Mouse (Mus musculus) forebrain, embryonic 10.5 days (tissue): ENCODE measurements around the gene 4930558C23Rik. TPM values are rescaled to one million over a fixed set of nuclear protein-coding genes. Genes with fewer than 3 reads are reported as not detected.
A peak's percentile ranks its signal among the peaks of the same experiment; 100 is the strongest.
"Not testable (repeated sequence)": the region's sequence is repeated elsewhere in the genome, so short reads cannot be mapped to it uniquely, and the experiment has no call there.

Experiments used
- DNase-seq: peaks from one replicate; pipeline ENCODE4 v3.0.0-alpha.2; 2017; ENCODE audit warnings: low spot score; ENCODE audit errors: extremely low spot score
- H3K27ac ChIP-seq: fragments of 300-500 bp; sonication (generic); 2 replicates; pipeline ENCODE4 v1.5.1; 2016; ENCODE audit warnings: mild to moderate bottlenecking
- H3K27me3 ChIP-seq: fragments of 300-500 bp; sonication (generic); 2 replicates; pipeline ENCODE4 v1.6.1; 2016; ENCODE audit warnings: mild to moderate bottlenecking; ENCODE audit not compliant: poor library complexity, severe bottlenecking
- H3K36me3 ChIP-seq: fragments of 300-500 bp; sonication (generic); replicated peaks from 2 replicates; pipeline ENCODE4 v1.6.1; 2016; ENCODE audit warnings: mild to moderate bottlenecking, moderate library complexity
- H3K4me1 ChIP-seq: fragments of 300-500 bp; sonication (generic); 2 replicates; pipeline ENCODE4 v1.6.1; 2016
- H3K4me3 ChIP-seq: fragments of 300-500 bp; sonication (generic); 2 replicates; pipeline ENCODE4 v1.5.1; 2016; ENCODE audit warnings: mild to moderate bottlenecking, moderate library complexity
- H3K9me3 ChIP-seq: fragments of 300-500 bp; sonication (generic); 2 replicates; pipeline ENCODE4 v1.6.1; 2016; ENCODE audit warnings: mild to moderate bottlenecking, moderate library complexity
- WGBS: fragments of 180-500 bp; shearing (Covaris S2); methylation state at CpG from one replicate; pipeline ENCODE4 v1.1.7; 2016; 5-methylcytosine and 5-hydroxymethylcytosine counted together
- polyA plus RNA-seq: library from polyadenylated mRNA; unstranded; fragments of >200 nt; fragmentation: Nextera tagmentation; extraction: Ambion mirVana; gene quantifications from 2 replicates; pipeline ENCODE4 v1.2.1, GENCODE M21; 2016

4930558C23Rik gene
- polyA plus RNA-seq = not detected in 2 replicates

DNA sequence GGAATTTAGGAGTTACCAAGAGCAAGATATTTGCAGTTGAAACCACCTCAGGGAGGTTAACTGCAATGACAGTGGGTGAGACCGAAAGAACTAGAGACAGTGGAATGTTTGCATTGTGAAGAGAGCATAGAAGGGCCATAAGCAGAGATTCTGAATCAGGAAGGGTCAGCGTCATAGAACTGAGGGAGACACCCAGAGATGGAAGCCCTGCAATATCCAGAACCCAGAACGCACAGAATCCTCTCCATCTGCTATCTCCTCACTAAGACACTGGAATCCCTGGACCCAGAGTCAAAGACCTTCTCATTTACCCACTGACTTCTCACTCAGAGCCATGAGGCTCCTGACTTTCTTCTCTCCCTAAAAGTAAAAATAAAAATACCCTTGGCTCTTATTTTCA lies at the start of gene 4930558C23Rik:
4930558C23Rik (minus strand) TSS at position 101 of the 400 bp plus-strand sequence.
- H3K27me3 ChIP-seq = no peaks in the 10 kb centered on the region
- 92% methylated on average over 3 of the region's 3 CpGs for WGBS
- no peak for DNase-seq

GRCm38 (mm10) chr3:95450915-95451314 lies 48.3 kb upstream of the 4930558C23Rik start:
- DNase-seq = no peak
- Histone ChIP-seq H3K4me3 (no peak overlapping the region), H3K4me1 (no peaks in the 10 kb centered on the region), H3K27ac (no peak overlapping the region), H3K9me3 (no peaks in the 10 kb centered on the region), H3K36me3 (peaks cover 55% of the 10 kb centered on the region), H3K27me3 (no peaks in the 10 kb centered on the region)
- over 99% methylated on average over 3 of the region's 3 CpGs for WGBS

More for the DNA sequence above, at the start of gene 4930558C23Rik:
- Histone ChIP-seq H3K4me3 (no peak within 1 kb of the TSS), H3K4me1 (no peaks in the 10 kb centered on the region), H3K27ac (no peak within 1 kb of the TSS), H3K36me3 (no peaks in the 10 kb centered on the region), H3K9me3 (no peaks in the 10 kb centered on the region)

DNA sequence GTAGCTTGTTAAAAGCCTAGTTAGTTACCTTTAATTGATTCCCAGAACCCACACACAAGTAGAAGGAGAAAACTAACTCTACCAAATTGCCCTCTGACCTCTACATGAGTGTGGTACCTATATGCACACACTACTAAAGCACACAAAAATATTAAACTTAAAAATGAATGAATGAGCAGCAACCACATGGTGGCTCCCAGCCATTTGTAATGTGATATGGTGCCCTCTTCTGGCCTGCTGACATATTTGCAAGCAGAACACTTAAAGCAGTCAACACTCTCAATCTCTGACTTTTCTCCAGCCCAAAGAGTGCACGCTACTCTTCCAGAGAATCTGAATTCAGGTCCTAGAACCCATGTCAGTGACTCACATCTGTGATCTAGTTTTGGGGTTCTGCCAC lies 47.8 kb upstream of the 4930558C23Rik start:
- WGBS = 57% methylated on average over 1 of the region's 1 CpGs
- H3K36me3 ChIP-seq = peaks cover 56% of the 10 kb centered on the region
- H3K4me1 ChIP-seq = no peaks in the 10 kb centered on the region
- H3K27ac ChIP-seq = no peak overlapping the region
- peak; percentile 29 for DNase-seq
- no peaks in the 10 kb centered on the region for H3K9me3 ChIP-seq
- no peaks in the 10 kb centered on the region for H3K27me3 ChIP-seq
- no peak overlapping the region for H3K4me3 ChIP-seq

GRCm38 (mm10) chr3:95445311-95445710 lies 42.7 kb upstream of the 4930558C23Rik start:
- no peaks in the 10 kb centered on the region for H3K4me1 ChIP-seq
- no peaks in the 10 kb centered on the region for H3K9me3 ChIP-seq
- H3K27ac ChIP-seq = no peak overlapping the region
- 92% methylated on average over 4 of the region's 4 CpGs for WGBS
- H3K36me3 ChIP-seq = peaks cover 22% of the 10 kb centered on the region
- DNase-seq = no peak
- H3K27me3 ChIP-seq = no peaks in the 10 kb centered on the region
- H3K4me3 ChIP-seq = no peak overlapping the region

- no peak for DNase-seq
- WGBS = 89% methylated on average over 5 of the region's 5 CpGs
- no peaks in the 10 kb centered on the region for H3K4me1 ChIP-seq
- no peak overlapping the region for H3K4me3 ChIP-seq
- H3K27me3 ChIP-seq = no peaks in the 10 kb centered on the region
- no peak overlapping the region for H3K27ac ChIP-seq
- H3K36me3 ChIP-seq = peaks cover 28% of the 10 kb centered on the region
- H3K9me3 ChIP-seq = no peaks in the 10 kb centered on the region
Observed at GRCm38 (mm10) chr3:95442406-95443117, 39.9 kb upstream of the 4930558C23Rik start.

GRCm38 (mm10) chr3:95439670-95440069 lies 37.0 kb upstream of the 4930558C23Rik start:
- DNase-seq = no peak
- peaks cover 9% of the 10 kb centered on the region for H3K4me1 ChIP-seq
- H3K4me3 ChIP-seq = no peak overlapping the region
- no peaks in the 10 kb centered on the region for H3K9me3 ChIP-seq
- H3K27ac ChIP-seq = no peak overlapping the region
- H3K36me3 ChIP-seq = peaks cover 36% of the 10 kb centered on the region
- H3K27me3 ChIP-seq = no peaks in the 10 kb centered on the region

DNA sequence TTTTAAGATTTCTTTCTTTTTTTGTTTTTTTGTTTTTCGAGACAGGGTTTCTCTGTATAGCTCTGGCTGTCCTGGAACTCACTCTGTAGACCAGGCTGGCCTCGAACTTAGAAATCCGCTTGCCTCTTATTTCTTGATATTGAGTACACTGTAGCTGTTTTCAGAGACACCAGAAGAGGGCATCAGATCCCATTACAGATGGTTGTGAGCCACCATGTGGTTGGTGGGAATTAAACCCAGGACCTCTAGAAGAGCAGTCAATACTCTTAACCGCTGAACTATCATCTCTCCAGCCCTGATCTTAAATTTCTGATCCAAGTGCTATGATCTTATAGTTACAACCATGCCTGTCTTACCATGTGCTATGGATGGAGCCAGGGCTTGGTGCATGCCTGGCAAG lies 36.0 kb upstream of the 4930558C23Rik start:
- not testable (repeated sequence) for H3K27me3 ChIP-seq, H3K4me3 ChIP-seq, H3K27ac ChIP-seq, H3K9me3 ChIP-seq, DNase-seq
- WGBS = 92% methylated on average over 4 of the region's 4 CpGs
- Histone ChIP-seq H3K36me3 (peaks cover 36% of the 10 kb centered on the region), H3K4me1 (peaks cover 12% of the 10 kb centered on the region)

GRCm38 (mm10) chr3:95435561-95435960 lies 32.9 kb upstream of the 4930558C23Rik start:
- Histone ChIP-seq H3K36me3 (peaks cover 34% of the 10 kb centered on the region), H3K9me3 (no peaks in the 10 kb centered on the region), H3K4me1 (peaks cover 13% of the 10 kb centered on the region), H3K27ac (no peak overlapping the region), H3K27me3 (no peaks in the 10 kb centered on the region), H3K4me3 (peak overlapping the region; percentile 70)
- WGBS = 83% methylated on average over 1 of the region's 1 CpGs
- DNase-seq = no peak

DNA sequence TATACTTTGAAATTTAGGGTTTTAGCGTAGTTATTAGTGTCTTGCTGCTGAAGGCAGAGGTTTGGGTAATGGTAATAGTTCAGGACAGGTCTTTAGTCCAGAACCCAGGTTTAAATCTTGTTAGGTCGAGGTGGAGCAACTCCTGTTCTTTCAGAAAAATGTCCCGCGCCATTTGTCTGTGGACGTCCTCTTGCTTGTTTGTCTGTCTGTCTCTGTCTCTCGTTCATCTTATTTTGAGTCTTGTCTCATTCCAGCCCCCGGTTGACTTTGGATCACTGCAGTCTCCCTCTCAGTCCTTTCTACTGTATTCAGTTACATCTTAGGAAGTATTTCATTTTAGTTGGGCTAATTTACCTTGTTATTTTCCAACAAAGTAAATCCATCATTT lies 32.3 kb upstream of the 4930558C23Rik start:
- peak overlapping the region; percentile 92; the same call in 1 of the 2 replicates for H3K27ac ChIP-seq

GRCm38 (mm10) chr3:95434136-95434982 lies 31.7 kb upstream of the 4930558C23Rik start, which contains the start of gene Arnt:
Gene Arnt (plus strand): TSS chr3:95434388.
- H3K27me3 ChIP-seq = no peaks in the 10 kb centered on the region
- H3K9me3 ChIP-seq = no peaks in the 10 kb centered on the region
- peak within 1 kb of the TSS; percentile 70 for H3K4me3 ChIP-seq
- peak; percentile 95 for DNase-seq
- peaks cover 13% of the 10 kb centered on the region for H3K4me1 ChIP-seq
- WGBS = under 1% methylated on average over 47 of the region's 47 CpGs
- H3K36me3 ChIP-seq = peaks cover 29% of the 10 kb centered on the region
- H3K27ac ChIP-seq = peak within 1 kb of the TSS; percentile 92

More for the DNA sequence above, 32.3 kb upstream of the 4930558C23Rik start:
- Histone ChIP-seq H3K4me1 (peaks cover 13% of the 10 kb centered on the region), H3K9me3 (no peaks in the 10 kb centered on the region), H3K4me3 (peak overlapping the region; percentile 70), H3K36me3 (peaks cover 34% of the 10 kb centered on the region), H3K27me3 (no peaks in the 10 kb centered on the region)
- DNase-seq = no peak
- WGBS = 7% methylated on average over 7 of the region's 7 CpGs

GRCm38 (mm10) chr3:95433301-95433915 lies 30.8 kb upstream of the 4930558C23Rik start:
- no peaks in the 10 kb centered on the region for H3K27me3 ChIP-seq

DNA sequence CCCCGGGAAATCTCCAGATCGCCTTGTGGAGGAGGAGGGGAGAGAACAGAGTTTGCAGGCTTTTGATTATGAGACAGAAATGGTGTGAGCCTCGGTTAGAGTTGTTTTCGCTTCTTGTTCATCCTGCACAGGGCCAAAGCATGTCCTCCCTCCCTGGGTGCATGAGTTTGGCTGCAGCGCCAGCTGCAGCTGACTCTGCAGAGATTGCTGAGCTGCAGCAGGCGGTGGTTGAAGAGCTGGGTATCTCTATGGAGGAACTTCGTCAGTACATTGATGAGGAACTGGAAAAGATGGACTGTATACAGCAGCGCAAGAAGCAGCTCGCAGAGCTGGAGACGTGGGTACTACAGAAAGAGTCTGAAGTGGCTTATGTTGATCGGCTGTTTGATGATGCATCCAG lies 25.8 kb upstream of the 4930558C23Rik start:
- 65% methylated on average over 4 of the region's 11 CpGs for WGBS
- not testable (repeated sequence) for DNase-seq, H3K27me3 ChIP-seq, H3K4me1 ChIP-seq, H3K9me3 ChIP-seq, H3K36me3 ChIP-seq, H3K27ac ChIP-seq, H3K4me3 ChIP-seq

More at GRCm38 (mm10) chr3:95433301-95433915, 30.8 kb upstream of the 4930558C23Rik start:
- H3K4me1 ChIP-seq = peaks cover 13% of the 10 kb centered on the region
- WGBS = 85% methylated on average over 10 of the region's 10 CpGs
- peak overlapping the region; percentile 92 for H3K27ac ChIP-seq
- no peaks in the 10 kb centered on the region for H3K9me3 ChIP-seq
- peaks cover 20% of the 10 kb centered on the region for H3K36me3 ChIP-seq
- peak overlapping the region; percentile 70 for H3K4me3 ChIP-seq
- no peak for DNase-seq
